Mouse (Mus musculus) retina, embryonic 14.5 days (tissue): ENCODE measurements around the gene Prr13.

Experiments used
- DNase-seq: peaks from one replicate; pipeline ENCODE4 v3.0.0-alpha.2; 2015; ENCODE audit warnings: low spot score

Gene Prr13

DNA sequence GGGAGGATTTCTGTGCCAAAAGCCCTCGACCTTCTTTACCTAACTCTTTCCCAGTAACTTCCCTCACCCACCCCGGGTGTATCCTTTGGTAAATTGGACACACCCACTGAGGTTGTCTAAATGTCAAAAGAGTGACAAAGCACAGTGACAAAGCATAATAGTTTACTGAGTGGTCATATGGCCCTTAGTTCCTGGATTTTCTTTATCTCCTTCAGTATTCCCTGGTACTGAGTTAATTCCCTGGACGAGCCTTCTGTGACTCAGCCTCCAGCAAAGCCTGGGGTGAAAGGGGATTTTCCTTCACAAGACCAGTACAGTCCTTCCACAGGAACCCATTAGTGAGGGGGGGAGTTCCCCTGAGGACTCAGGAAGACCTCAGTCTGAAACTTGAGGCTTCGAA lies 2.1 kb downstream of the Prr13 start:
- no peak for DNase-seq

DNA sequence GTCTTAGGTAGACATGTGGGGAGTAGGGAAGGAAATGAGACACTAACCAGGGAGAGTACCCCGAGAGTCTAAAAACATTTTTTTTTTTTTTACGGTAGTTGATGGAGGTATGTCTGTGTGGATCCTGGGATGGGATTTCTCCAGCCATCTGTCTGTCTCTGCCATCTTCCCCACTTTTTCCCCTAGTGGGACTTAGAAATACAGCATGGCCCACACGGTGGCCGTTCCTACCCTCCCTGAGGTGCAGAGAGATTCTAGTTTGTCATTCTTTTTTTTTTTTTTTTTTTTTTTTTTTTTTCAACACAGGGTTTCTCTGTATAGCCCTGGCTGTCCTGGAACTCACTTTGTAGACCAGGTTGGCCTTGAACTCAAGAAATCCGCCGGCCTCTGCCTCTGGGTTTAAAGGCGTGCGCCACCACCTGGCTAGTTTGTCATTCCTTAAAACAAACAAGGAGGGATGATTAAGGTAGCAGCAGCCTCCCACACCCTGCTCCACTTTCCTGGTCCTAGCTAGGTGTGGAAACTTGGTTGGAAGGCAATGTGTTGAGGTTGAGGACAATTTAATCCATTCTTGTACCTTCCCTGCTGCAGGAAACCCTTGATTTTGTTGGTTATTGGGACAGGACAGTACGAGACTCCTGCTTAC lies 2.7 kb downstream of the Prr13 start:
- DNase-seq = no peak

DNA sequence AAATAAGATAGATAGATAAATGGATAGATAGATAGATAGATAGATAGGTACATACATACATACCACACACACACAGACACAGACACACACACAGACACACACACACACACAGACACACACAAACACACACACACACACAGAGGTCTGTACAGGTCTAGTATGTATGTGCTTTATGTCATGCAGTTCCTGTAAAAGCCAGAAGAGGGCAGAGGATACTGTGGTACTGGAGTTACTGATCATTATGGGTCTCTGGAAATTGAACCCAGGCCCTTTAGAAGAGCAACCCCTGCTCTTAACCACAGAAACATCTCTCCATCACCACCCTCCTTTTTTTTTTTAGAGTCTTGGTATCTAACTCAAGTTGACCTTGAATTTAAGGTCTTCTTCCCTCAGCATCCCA lies 4.8 kb downstream of the Prr13 start:
- DNase-seq = peak; percentile 62

DNA sequence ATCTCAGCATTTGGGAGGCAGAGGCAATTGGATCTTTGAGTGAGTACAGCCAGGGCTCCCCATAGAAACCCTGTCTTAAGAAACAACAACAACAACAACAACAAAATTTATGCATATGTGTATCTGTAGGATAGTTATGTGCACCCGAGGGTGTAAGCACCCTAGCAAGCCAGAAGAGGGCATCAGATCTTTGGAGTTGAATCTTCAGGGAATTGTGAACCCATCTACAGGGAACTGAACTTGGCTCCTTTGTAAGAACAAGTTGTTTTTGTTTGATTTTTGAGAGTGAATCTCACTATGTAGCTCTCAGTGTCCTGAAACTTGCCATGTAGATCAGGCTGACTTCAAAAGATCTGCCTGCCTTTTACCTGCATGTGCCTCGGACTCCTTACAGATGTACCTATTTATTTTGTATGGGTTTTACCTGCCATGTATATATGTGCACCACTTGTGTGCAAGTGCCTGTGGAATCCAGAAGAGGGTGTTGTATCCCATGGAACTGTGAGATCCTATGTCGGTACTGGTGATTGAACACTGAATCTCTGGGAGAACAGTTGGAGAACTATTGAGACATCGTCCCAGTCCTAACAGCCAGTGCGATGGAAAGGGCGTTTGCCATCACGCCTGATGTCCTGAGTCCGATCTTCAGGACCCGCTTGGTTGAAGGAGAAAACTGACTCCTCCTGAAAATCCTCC lies 10.0 kb downstream of the Prr13 start:
- DNase-seq = no peak

DNA sequence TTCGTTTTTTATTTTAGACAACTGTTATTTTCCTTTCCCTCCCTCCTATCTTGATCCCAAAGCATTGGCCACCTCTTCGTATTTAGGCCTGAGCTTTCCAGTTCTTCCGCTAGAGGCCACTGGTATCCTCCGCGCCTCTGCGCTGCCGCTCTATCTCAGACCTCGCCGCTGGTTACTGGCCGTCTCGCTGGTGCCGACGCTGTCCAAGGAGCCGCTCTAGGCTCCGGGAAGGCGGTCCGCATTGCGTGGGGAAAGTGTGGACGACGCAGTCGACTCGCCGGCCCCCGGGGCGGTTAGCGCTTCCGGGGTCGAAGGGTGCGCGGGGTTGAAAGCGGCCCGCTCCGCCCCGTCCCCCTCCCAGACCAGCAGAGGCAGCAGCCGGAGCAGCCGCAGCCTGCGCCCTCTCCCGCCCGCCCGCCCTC lies 11.4 kb downstream of the Prr13 start, which contains the start of gene Pcbp2:
TSS of gene Pcbp2 (plus strand) at position 357 of the 422 bp plus-strand sequence.
- DNase-seq = peak; percentile 98

DNA sequence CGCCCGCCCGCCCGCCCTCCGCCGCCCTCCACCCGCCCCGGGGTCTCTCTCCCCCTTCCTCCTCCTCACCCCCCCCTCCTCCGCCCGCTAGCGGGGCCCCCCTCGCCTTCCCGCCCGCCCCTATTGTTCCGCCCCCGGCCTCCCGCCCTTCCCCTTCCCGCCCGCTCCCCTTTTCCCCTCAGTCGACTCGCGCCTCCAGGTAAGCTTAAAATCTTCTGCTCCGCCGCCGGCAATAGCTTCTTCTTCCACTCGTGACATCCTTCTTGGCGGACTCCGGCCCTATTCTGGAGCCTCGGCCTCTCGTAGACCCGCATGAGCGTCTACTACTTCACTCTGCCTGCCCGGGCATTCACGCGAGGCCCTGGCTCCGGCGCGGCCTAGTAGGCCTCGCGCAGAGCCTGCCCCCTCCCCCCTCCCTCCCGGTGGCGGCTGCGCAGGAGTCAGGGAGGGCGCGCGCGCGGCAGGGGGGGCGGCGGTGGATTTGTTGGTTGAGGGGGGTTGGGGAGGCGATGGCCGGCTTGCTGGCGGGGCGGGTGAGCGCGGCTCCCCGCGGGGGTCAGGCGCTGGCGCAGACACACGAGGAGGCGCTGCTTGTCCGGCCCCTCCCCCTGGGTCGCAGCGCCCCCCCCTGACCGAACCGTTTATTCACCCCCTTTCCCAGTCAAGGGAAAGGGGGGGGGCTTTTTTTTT lies 11.9 kb downstream of the Prr13 start:
- peak; percentile 84 for DNase-seq

DNA sequence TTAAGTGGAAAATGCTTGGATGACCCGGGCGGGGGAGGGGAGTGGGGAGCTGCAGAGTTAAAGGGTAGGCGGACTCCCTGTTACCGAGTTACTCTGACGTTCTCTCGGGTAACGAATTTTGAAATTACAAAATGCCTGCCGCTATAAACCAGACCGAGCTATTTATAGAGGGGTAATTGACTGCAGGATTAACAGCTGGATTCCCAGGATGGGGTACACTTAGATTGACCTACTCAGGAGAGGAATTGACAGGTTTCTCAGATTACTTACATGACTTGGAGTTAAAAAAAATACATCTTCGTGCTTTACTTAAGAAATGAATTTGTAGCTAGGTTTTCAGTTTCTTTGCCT lies 12.4 kb downstream of the Prr13 start:
- DNase-seq = no peak

DNA sequence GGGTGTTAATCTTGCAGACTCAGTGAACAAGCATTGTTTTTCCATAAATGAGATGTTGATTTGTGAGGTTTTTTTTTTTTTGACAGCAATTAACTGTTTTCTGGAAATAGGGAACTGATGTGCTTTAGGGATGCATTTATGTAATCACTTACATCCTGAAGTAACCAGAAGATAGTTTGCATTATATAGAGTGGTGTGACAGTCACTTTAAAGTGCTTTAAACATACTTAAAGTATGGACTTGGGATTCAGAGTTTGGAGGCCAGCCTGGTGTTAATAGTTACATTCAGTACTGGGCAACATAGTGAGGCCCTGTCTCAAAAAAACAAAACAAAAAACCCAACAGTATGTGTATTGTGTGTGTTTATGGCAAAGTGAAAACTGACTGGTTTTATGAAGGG lies 12.9 kb downstream of the Prr13 start:
- no peak for DNase-seq

DNA sequence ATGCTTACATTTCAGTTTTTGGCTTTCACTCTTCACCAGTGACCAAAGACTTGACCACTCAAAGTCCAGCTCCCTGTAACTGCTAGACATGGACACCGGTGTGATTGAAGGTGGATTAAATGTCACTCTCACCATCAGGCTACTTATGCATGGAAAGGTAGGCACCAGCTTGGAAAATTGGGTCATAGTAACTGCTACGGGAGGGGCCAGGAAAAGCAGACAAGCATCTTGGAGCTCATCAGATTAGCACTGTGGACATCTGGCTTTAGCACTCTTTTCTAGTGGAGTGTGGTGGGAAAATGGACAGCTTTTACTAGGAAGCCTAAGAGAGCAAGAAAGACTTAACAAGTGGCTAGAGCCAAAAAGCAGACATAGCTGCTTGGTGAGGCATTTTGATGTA lies 14.4 kb downstream of the Prr13 start:
- peak; percentile 47 for DNase-seq

DNA sequence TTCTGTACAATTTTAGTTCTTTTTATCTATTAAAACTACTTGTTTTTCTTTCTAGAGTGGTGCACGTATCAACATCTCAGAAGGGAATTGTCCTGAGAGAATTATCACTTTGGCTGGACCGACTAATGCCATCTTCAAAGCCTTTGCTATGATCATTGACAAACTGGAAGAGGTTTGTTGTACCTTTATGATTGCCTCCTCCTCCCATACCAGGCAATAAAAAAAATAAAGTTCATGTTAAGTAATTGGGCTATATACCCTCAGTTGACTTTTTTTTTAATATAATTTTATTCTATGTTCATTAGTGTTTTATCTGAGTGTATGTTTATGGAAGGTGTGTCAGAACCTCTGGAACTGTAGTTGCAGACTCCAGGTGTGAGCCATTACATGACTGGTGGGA lies 15.7 kb downstream of the Prr13 start:
- DNase-seq = no peak

DNA sequence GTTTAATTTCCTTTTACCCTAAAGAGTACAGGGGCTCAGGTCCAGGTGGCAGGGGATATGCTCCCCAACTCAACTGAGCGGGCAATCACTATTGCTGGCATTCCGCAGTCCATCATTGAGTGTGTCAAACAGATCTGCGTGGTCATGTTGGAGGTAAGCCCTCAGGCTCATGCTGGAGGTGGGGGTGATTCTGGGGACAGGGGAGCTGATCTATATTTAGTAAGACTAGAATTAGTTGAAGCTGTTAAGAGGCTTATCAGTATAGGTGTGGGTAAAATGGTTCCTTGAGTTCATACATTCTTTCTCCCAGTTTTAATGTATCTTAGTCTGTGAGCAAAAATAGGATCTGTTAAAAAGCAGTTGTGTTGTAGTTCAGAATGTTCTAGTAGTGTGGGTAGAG lies 24.3 kb downstream of the Prr13 start:
- no peak for DNase-seq

DNA sequence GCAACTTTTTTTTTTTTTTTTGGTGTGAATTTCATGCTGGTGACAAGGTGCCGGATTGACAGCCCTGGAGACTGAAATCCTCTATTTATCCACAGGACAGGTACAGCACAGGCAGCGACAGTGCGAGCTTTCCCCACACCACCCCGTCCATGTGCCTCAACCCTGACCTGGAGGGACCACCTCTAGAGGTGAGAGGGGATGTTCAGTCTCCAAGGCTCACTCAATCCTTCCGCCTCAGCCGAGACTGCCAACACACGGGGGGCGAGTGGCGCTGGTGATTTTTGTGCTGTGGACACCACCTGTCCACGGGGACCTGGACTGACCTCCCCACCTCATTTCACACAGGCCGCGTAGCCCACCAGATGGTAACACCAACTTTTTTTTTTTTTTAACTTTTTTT lies 27.0 kb downstream of the Prr13 start:
- DNase-seq = no peak

DNA sequence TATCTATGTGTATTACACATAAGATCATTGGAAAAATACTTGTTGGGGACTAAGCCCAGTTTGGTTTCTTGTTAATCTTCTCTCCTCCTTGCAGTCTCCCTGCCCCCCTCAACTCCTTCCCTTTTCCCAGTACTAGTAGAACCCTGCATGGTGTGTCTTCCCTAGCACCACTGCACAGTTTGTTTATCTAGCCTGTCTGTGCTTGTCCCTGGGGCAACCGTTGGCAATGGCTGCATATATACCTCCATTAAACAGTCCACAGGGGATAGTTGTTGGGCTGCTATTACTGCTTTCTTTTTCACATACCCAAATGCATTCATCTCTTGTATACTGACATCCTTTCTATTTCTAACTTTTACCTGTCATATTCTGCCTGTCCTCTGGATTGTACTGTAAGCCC lies 28.8 kb downstream of the Prr13 start:
- DNase-seq = no peak

DNA sequence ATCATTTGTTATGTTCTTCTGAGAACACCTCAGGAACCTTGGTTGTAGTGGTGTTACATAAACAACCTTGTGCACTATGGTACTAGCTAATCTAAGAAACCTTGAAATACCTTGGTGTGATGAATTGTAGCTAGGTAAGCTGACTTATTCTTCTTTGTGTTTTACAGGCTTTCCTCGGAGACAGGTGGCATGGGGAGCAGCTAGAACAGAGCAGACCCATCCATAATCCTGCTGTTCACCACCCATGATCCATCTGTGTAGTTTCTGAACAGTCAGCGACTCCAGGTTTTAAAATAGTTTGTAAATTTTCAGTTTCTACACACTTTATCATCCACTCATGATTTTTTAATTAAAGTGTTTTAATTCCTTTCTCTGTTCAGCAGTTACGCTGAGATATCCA lies 39.5 kb downstream of the Prr13 start:
- DNase-seq = no peak

DNA sequence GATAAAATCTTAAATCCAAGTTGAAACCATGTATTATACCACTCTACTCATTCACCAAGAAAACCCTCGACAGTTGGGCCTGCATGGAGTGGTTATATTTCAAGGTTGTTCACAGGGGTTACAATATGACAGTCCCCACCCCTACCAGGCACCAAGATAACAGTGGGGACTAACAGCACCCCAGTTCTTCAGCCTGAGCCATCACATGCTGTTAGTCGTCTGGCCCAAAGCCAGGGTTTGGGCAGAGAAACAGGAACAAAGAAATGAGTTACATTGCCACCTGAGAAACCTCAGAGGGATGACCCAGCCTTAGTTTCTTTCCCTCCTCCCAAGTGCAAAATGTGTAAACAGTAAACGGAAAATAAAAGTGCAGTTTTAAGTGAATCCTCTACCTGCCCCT lies 40.5 kb downstream of the Prr13 start:
- DNase-seq = no peak

DNA sequence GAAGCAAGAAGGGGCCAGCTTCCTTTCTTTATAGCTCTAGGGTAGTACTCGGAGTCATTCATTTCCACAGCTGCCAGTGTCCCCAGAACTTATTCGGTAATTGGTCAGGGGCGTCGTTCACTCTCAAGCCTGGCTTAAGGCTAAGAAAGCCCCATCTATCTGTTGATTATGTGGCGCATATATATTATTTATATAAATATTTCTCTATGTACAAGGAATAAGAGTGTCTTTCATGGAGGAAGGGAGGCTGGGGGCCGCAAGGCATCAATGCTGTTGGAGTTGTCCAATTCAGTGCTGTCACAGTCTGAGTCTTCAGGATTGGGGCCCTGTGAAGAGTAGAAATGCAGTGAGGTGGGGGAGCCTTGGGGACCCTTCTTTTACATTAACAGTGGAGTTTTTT lies 41.0 kb downstream of the Prr13 start:
- no peak for DNase-seq

DNA sequence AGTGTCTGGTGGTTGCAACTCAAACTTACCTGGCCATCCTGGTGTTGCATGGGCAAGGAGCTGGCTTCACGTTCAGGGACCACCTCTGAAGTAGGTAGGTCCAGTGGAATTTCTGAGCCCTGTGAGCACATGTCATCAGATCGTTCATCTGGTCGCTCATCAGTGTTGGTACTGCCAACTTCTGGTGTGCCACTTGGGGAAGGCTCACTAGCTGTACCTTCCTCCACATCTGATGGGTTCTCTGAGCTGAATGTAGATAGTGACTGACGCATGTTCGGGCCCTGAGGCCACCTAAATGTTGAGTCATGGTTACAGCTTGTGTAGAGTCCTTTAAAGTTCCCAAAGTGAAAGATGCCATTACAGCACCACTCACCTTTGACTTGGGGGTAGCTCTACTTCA lies 41.7 kb downstream of the Prr13 start:
- DNase-seq = no peak

DNA sequence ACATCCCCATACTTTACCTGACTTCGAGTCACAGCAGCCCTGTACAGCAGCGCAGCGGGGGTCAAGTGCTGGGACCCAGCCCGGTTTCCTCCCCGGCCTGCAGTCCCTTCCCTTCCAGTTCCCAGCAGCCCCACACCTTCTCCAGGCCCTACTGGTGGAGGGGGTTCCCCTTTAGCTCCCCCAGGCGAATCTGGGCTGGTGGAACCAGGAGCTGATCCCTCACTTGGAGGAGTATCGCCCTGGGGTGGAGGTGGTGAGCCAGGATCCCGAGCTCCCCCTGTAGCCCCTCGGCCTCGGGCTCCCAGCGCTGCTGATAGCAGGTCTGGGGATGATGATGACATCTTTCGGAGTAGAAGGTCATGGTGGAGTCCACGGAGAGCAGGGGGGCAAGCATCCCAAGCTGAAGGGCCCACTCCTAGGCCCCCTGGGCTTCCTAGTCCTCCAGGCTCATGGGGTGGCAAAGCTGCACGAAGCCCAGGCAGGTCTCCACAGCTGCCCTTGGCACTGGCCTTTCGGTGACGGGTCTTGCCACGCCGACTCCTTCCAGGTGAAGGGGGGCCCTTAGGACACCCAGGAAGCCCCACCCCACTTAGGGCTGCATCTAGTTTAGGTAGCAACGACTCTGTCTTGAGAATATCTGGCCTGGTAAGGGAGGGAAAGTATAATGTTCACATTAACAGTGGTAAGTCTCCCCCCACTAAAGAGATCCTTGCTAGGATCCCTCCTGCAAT lies 42.4 kb downstream of the Prr13 start:
- DNase-seq = no peak

DNA sequence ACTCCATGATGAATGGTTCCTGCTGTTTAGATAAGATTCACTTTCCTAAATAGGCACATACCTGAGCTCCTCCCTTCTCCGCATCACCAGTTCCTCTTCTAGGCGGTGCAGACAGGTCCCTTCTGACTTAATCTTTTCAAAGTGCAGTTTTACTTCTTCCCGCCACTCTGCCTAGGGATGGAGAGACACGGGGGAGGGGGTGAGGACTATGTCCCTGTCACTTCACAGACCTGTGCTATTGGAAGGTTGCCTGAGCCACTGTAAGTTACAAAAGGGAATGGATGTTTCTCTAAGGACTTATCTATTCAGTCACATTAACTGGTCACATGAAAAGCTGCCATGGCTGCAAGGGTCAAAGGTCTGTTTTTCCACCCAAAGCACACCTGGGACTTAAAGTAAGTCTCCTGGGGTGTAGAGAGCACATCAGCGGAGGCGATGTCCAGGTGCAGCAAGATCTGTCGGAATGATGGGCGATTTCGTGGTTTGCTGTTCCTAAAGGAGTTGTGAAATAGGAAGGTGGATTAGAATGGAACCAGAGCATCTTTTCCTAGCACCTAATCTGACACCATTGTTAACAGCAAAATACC lies 43.5 kb downstream of the Prr13 start:
- DNase-seq = no peak

DNA sequence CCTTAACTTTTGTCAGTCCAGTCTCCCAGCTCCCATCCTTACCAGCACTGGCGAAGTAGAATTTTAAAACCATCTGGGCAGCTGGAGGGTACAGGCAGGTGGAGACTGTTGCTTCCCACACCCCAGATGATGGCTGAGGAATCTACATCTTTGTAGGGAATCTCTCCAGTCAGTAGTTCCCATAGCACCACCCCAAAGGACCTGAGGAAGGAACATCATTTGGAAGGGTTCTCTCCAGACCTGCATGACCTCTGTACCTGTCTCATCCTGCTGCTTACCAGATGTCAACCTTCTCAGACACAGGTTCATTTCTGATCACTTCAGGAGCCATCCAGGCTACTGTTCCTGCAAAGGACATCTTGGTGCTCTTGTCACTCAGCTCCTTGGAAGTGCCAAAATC lies 44.6 kb downstream of the Prr13 start, which contains the start of gene Gm10337:
TSS of gene Gm10337 (plus strand) at position 276 of the 400 bp plus-strand sequence.
- no peak for DNase-seq

DNA sequence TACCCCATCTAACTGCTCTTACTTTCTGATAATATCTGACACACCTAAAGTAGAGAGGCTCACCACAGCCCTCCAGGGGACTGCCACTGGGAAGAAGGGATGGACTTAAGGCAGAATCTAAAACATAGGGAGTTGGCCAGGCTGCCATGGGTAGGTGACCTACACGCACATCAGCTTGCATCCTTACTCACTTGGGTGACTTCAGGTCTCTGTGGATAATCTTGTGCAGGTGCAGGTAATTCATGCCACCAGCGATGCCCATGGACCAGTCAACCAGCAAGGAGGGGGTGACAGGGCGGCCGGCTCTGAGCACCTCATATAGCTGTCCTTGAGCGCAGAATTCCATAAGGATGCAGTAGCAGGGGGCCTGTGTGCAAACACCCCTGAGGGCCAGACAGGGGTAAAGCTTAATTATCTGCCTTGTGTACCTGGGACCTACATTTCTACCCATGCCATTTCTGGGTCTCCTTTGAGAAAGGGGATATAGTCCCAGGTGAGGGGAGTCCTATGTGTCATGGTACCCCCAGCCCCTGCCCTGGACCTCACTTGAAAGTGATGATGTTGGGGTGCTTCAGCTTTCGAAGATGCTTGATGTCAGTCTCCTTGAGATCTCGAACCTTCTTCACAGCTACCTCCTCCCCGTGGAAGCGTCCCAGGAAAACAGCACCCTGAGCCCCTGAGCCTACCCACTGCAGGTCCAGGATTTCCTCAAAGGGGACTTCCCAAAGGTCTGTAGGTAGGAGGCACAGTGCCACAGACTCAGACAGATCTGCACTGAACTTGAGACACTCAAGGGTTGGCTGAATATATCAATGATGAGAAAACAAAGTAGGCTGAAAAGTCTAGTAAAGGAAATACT lies 45.3 kb downstream of the Prr13 start:
- DNase-seq = no peak
